Mouse (Mus musculus) spleen, postnatal 4 days (tissue): ENCODE measurements around the gene D430042O09Rik.
"Not testable (repeated sequence)": the region's sequence is repeated elsewhere in the genome, so short reads cannot be mapped to it uniquely, and the experiment has no call there.

ENCODE experiments used
- DNase-seq, 2 experiments: peaks; one replicate each; pipeline ENCODE4 v3.0.0; 2022; ENCODE audit warnings: low spot score in 2 of 2

Gene D430042O09Rik

DNA sequence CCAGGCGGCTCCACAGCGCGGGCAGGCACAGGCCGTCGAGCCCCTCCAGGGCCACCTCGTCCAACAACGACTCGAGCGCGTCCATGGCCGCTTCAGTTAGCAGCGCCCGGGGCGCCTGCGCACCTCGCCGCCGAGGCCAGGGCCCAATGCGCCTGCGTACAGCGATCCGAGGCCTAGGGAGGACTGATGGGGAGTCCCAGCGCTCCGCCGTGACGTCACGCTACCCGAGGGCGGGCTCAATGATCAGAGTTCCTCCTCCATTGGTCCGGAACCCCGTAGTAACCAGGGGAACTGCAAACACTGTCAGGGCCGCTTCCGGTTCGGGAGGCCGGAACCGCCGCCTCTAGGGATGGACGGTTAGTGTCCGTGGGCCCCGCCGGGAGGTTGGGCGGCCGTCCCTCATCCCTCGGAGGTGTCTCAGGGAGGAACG lies at the start of gene D430042O09Rik, which contains the start of gene Gtf3c1:
Gene D430042O09Rik (plus strand): TSS at position 296 of the 430 bp plus-strand sequence.
Gene Gtf3c1 (minus strand): TSS at position 188 of the 430 bp plus-strand sequence.
- peak; percentile 100 for DNase-seq

DNA sequence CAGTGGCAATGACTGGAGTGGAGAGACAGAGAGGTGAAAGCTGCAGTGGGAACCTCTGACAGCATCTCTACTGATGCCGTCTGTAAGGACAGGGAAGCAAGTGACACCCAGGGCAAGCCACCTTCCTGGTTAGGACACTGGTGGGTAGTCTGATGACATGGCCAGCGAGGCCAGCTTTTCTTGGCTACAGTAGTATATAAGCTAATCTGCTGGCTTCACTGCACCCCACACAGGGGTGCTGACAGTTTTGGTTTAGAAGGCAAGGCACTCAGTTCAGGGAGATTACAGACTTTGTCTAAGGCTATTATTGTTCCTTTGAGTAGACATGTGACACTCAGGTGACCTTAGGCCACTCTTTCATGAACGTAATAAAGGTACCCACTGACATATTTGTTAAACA lies 44.0 kb upstream of the D430042O09Rik start:
- no peak for DNase-seq

DNA sequence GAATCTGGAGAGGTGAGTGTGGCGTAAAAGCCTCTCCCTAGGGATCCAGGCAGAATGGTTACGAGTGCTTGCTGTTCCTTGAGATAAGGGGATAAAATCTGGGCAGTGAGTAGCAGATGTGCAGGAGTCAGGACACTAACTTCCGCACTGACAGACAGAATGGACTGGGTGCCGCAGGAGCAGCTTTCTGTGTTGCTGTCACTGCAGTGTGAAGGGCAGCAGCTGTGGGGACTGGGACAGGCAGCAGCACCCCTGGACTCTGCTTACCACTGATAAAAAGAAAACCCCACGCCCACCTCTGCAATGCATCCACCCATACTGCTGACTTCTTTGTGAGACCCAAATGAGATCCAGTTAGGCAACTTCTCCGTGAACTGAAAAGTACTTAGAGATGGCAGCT lies 36.8 kb upstream of the D430042O09Rik start:
- DNase-seq, result no peak

DNA sequence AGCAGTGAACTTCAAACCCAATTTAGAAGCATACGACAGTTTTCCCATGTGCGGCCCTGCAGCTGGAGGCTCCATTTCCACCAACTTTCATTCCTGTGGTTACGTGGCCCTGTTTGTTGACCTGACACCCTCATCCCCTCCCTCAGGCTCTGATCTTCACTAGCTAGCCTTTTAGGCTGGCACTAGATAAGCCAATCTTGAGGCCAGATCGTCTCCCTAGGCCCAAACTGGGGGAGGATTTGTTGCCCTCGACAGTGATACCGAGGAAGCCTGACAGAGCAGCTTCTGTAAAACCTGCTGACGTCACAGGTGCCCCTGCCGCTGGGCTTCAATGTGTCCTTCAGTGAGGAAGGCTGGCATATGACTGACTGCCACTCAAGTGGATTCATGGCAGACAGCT lies 36.3 kb upstream of the D430042O09Rik start:
- DNase-seq, result no peak

DNA sequence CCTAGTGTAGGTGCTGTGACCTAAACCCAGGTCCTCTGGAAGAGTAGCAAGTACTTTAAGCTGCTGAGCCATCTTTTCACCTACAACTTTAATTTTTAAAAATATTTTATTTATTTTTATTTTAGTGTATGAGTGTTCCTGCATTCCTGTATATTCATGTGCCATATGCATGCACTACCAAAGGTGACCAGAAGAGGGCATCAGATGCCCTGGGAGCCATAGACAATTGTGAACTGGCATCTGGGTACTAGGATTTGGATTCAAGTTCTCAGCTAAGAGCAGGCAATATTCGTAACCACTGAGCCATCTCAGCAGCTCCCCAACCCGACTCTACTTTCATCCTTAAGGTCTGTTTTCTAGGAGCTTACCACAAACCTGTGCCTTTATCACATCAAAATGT lies 32.8 kb upstream of the D430042O09Rik start:
- peak; percentile 29 to 77 for DNase-seq

DNA sequence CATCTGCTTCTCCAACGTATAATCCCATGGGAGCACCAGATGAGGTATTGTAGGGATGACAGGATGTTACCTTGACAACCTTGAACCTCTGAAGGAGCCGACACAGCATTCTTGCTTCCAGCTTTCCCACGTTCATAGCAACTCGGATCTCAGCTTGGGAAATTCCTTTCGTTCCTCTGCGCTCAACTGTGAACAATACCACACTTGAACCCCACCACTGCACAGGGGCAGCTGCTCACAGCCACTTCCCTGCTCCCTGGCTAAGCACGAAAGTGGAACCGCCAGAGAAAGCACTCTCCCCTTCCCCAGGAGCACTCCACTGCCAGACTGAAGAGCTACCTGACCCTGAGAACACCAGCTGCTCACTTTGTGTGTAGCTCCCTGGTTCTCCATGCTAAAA lies 28.9 kb upstream of the D430042O09Rik start:
- DNase-seq, result no peak

DNA sequence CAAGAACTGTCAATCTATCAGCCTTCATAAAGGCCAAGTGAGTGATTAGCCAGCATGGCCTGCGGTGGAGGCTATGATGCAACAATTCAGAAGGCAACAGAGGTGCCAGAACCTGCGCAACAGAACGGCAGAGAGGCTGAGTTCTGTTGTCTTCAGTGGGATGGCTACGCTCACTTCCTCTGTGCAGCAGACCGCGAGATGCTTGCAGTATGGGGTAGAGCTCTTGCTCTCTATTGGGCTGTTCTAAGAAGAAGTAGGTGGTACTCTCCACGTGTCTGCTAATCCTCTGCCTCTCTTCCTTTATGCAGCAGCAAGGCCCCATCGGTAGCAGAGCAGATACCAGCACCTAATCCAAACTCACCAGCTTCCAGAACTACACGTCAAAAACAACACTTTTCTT lies 27.8 kb upstream of the D430042O09Rik start:
- no peak for DNase-seq

DNA sequence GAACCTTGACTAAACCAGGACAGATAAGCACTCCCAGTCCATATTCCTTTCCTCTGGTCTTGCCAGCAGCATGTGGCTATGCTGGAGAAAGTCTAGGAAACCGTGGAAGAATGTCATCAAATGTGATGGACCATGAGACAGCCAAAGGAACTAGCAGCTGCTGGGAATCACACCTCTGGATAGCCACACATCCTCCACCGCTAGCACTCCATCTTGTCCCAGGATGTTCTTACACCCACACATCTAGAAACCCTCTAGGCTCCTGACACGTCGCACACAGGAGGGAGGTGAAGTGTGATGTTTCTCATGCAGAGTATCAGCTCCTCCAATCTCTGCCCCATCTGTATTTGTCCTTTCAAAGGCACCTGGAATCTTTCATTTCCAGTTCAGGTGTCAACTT lies 17.2 kb upstream of the D430042O09Rik start:
- DNase-seq, result no peak

DNA sequence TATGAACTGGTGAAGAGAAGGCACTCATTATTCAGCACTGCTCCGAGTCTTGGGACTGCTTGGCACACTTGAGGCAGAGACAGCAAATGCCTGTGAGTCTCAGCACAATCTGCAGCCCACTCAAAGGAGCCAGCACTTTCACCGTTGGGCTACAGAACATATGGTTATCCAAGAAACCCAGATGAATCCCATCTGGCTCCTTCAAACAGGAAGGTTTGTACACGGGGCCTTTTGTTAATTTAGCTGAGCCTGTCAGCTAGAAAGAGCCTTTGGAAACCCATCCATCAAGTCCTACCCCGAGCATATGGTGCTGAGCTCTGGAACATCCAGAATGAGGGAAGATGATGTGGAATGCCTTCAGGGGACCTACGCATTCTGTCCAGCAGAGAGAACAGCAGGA lies 13.6 kb upstream of the D430042O09Rik start:
- DNase-seq, result no peak

DNA sequence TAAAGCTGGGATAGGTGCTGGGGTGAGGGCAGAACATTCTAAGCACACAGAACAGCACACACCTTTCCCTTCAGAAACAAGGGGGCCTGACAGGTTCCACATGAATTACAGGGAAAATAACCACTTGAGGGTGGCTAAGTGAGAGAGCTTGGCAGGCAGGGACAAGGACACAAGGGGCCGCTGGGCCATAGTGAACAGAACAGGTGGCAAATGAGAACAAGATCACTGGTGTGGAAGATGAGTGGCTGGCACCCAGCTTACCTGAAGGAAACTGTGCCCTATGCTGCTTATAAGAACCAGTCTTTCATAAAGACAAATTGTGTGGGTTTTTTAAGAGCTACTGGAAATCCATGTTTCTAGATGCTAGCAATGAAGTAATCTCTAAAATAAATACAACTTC lies 4.9 kb upstream of the D430042O09Rik start:
- no peak for DNase-seq

DNA sequence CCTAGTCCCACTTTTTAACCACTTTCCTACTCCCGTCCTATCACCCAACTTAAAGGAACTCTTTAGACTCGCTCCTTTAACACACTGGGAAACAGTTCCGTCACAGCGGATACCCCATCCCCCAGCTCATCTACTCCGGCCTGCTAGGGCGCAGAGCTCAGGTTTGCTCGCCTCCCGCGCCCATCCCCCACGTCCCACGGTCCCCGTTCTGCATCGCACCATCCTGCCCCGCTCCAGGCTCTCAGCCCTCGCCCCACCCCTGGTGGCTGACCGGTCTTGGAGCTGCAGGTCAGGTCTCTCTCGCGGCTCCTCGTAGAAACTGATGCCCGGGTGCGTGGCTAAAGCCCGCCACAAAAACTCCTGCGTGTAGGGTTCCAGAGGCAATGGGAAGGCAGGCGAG lies 502 bp upstream of the D430042O09Rik start:
- DNase-seq, result peak; percentile 75 to 88

DNA sequence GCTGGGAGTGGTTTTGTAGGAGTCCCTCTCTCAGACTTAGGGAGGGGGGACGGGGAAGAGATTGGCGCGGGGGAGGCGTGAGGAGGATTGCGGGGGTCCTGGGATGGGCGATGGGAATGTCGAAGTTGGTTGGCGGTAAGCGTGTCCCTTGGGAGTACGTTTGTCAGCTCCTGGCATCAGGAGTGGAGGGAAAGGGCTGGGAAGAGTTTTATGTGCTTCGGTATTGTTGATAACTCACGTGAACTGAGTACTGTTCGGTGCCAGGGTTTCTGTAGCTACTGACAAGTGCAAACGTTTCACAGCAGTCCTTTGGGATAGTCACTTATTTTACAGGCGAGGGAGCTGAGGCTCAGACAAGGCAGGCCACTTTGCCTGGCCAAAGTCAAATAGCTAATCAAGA lies 412 bp downstream of the D430042O09Rik start:
- DNase-seq, result no peak

DNA sequence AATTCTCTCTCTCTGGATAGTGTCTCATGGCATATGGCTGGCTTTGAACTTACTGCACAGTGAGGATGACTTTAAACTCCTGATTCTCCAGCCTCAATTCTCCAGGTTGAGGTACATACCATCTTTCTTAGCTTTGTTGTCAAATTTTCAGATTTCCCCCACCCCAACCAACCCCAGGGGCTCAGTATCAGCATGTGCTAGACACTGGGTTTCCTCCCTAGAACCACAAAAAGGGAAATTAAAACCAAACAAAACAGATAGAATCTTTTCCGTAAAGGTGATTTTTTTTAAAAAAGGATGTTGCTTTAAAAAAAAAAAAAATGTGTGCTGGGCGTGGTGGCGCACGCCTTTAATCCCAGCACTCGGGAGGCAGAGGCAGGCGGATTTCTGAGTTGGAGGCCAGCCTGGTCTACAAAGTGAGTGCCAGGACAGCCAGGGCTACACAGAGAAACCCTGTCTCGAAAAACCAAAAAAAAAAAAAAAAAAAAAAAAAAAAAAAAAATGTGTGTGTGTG lies 5.9 kb downstream of the D430042O09Rik start:
- DNase-seq, result not testable (repeated sequence)

DNA sequence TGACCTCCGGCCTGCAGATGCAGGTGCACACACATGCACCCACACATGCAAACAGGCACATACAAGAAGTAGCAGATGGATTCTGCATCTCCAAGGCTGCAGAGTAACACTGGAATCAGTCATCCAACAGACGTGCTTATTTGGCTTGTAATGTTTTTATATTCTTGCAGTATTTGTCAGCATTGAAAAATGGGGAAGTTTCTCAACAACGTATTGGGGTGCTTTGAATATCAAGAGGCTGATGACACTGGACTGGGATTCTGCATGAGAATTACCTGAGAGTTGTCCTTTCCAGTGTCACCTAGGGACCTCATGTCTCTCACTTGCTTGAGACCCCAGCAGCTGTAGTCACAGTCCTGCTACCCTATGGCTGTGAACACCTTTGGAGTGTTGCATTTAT lies 7.1 kb downstream of the D430042O09Rik start:
- no peak for DNase-seq

DNA sequence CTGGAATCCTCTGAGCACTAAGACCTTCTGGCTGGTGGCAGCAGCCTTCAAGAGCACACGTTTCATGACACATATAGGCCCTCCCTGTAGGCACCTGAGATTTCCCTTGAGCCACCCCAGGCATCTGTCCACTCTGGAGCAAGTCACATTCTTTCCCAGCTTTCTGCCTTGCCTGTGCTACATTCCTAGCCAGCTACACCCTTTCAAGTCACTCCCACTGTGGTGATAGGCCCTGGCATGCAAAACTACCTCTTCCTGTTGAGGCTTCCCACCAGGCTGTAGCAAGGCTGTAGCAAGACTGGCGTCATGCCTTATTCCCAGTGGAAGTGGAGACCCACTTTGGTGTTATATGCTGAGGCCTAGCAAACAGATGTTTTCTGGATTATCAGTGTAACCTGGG lies 9.0 kb downstream of the D430042O09Rik start:
- DNase-seq, result no peak

DNA sequence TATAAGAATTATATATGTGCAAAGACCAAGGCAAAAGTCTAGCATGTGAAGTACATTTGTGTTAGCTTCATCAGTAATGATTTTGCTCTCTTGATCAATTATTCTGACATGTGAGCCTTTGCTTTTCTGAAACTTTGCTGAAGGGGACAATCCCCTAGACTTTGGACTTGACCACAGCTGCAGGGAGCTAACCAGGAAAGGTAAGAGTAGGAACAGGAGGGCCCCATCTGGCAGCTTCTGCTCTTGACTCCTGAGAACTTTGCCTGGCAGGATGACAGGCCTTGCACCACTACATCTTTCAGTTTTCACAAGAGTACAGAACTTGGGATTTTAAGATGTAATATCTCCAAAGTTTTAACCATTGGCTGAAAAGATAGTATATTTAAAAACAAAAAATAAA lies 9.9 kb downstream of the D430042O09Rik start:
- DNase-seq, result no peak

DNA sequence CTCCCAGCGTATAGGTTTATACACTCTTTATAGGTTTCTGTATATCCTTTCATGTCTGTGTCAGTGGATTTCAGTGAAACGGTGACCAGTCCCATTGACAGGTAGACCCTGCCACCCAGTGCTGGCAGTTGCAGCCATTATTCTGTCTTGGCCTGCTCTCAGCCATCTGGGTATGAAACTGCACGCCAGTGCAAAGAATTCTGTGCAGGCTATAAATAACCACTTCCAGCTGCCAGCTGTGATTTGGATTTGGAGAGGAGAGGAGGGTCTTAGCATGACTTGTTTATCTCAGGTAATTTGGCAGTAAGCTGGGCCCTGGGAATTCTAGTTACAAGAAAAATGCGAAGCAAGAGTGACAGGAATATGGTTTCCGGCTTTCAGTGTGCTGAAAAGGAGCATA lies 12.7 kb downstream of the D430042O09Rik start:
- DNase-seq, result no peak

DNA sequence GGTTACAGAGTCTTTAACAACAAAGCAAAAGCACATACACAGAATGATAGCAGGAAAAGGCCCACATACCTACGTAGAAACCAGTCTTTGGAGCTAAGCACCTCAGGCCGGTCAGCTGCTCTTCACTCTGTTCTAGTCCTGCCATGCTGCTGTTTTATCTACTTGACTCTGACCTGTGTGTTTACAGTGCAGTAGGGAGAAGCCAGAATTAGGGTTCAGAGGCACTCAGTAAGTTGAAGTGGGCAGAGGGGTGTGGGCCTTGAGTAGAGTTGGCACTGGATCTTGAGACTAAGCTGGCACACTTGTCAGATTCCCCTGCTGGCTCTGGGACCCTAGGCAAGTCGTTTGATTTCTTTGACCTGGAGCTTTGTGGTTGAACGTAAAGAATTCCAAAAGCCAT lies 13.3 kb downstream of the D430042O09Rik start:
- DNase-seq, result no peak

DNA sequence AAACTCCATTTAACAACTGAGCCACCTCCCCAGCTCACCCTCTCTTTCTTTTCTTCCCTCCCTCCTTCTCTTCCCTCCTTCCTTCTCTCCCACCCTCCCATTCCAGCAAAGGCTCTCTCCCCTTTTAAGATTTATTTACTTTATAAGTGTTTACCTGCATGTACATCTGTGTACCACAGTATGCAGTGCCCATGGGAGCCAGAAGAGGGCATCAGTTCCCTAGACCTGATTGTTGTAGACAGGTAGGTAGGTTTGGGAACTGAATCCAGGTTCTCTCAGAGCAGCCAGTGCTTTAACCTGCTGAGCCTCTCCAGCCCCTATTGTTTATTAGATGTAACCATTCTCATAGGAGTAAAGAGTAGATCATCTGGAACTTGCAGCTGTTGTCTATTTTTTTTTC lies 14.4 kb downstream of the D430042O09Rik start:
- no peak for DNase-seq

DNA sequence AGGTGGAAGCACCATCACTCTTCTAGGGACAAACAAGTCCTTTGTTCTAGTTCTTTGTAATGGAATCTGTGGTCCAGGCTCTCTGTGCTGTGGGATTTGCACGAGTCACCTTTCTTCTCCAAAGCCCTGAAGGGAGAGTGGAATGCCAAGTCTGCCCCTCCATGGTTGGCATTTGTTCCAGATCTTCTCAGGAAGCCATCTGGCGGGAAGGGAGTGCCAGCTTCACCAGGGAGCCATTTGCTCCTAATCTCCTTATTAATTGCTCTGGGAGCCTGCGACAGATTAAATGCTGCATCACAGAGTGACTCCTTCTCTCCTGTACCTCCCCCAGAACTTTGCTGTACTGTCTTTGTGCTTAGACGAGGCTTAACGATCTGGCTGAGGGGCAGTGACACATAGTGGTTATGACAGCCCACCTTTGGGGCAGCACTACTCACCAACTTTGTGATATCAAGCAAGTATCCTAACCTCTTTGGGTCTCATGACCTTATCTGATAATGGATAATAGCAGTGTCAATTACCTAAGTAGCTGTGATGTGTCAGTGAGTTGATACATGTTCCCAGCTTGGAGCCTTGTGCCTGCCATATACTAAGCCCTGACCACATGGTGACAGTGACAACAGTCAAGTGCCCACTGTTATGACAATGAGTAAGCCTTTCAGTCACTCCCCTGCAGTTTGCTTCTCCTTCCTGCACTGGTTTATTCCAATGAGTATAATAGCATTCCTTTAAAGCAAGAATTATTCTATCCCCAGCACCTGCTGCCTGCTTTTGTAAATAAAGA lies 15.7 kb downstream of the D430042O09Rik start:
- no peak for DNase-seq

DNA sequence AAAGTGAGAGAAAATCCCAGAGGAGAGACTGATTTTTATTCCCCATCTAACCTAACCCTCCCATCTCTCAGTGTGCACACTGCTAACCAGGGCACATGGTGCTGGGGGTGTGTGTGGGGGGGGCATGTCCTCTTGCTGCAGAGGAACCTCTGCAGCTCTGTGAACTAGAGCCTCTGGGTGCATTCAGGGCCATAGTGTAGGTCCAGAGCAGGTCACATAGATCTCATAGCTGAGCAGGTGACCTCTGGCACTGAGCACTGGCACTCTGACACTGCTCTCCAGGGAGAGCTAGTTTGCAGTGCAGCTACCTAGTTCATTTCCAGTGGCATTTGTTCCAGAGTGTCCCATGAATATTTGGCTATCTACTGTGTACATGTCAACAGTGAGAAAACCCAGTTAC lies 24.0 kb downstream of the D430042O09Rik start:
- no peak for DNase-seq

DNA sequence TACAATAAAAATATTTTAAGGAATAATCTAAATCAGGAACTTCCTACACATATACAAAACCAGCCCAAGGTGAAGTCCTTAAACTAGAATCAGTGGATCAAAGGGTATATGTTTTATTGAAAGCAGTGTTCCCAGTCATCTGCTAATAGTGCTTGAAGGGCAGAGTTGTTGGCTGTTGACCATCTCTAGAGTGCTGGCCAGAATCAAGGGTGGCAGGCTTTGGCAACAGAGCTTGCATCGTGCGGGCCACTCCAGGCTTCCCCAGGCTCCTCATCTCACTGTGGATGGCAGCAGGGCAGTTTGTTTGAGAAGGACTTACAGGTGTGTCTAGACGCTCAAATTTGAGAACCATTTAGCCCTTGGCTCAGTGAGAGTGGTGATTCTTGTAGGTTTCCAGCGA lies 26.1 kb downstream of the D430042O09Rik start:
- no peak for DNase-seq

DNA sequence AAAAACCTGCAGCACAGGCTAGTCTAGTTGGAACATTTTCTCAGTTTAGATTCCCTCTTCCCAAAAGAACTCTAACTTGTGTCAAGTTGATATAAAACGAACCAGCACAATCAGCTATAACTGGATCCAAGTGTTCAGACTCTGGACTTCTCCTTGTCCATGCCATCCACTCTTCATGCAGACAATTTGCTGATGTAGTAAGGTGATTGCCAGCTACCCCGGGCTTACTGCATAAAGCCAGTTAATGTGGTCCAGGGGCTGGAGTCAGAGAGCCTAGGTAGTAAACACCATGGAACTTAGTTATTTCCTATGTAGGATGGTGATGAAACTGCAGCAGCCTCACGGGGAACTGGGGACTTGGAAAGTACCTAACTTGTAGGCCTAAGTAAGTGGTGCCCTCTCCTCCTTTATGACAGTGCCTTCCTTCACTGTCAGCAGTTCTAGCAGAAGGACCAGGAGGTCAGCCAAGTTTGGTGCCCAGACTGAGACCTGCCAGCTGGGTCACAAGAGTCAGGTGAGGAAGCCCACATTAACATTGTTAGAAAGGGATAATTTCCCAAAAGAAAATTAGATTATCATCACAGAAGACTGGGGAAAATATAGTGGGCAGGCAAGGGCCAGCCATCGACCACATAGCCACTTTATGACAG lies 28.8 kb downstream of the D430042O09Rik start:
- no peak for DNase-seq
